Mouse (Mus musculus) gastrocnemius, postnatal 10 days (tissue): ENCODE measurements at regions not wholly inside any gene's neighbourhood (a gene's known extent, or its start where the extent isn't known, plus 50 kb on each side); places are given as distances from the start of the nearest gene placed in this dataset.

Source experiments
- DNase-seq: peaks from one replicate; pipeline ENCODE4 v3.0.0; 2021; ENCODE audit warnings: mixed read lengths

- DNase-seq: no peak
Observed at GRCm38 (mm10) chr8:6813816-6814215, 1708.7 kb upstream of the Slc10a2 start.

DNA sequence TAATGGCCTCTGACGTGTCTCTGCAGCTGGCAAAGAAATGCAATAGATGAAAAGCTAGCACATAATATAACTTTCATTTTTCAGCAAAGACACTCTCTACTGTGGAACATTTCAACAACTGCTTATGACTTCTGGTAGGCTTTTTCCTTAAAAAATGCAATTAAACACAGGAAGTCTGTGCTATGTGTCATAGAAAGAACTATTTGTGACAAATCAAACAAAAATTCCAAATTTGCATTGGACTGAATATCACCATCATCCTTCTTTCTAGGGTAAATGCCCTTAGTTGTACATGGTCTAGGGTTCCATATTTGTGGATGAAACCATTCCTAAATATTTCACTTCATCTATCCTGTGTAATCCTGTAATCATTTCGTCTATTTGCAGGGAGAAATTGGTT is 1702.0 kb upstream of the Slc10a2 start:
- DNase-seq: no peak

- no peak for DNase-seq
Observed at GRCm38 (mm10) chr8:6803199-6803598, 1698.0 kb upstream of the Slc10a2 start.

- DNase-seq: no peak
Observed at GRCm38 (mm10) chr8:6801076-6801475, 1695.9 kb upstream of the Slc10a2 start.

- no peak for DNase-seq
Observed at GRCm38 (mm10) chr8:6789096-6789495, 1683.9 kb upstream of the Slc10a2 start.

- DNase-seq: no peak
Observed at GRCm38 (mm10) chr8:6780983-6781382, 1675.8 kb upstream of the Slc10a2 start.

- DNase-seq: no peak
Observed at GRCm38 (mm10) chr8:6775103-6775502, 1670.0 kb upstream of the Slc10a2 start.

- DNase-seq: no peak
Observed at GRCm38 (mm10) chr8:6729571-6729970, 1624.4 kb upstream of the Slc10a2 start.

GRCm38 (mm10) chr8:6708886-6709449 is 1603.8 kb upstream of the Slc10a2 start:
- no peak for DNase-seq

- DNase-seq: no peak
Observed at GRCm38 (mm10) chr8:6688595-6688994, 1583.4 kb upstream of the Slc10a2 start.

DNA sequence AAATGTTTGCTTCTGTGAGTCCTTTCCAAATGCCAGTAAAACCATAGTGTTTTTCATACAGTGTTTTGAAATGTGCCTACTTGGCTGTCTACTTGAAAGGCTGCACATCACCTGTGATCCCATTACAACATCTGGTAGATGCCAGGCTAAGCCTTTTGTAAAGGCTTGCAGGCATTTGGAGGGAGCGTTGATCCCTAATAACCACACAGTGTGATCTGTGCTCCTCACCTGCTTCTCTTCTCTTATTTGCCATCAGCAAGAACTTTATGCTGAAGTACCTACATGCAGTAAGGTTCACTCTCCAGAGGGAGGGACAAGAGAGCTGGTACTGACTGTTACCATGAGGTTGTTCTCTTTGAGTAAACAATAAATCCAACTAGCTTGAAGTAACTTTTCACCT is 1553.7 kb upstream of the Slc10a2 start:
- no peak for DNase-seq

- DNase-seq: no peak
Observed at GRCm38 (mm10) chr8:6657451-6657990, 1552.4 kb upstream of the Slc10a2 start.

DNA sequence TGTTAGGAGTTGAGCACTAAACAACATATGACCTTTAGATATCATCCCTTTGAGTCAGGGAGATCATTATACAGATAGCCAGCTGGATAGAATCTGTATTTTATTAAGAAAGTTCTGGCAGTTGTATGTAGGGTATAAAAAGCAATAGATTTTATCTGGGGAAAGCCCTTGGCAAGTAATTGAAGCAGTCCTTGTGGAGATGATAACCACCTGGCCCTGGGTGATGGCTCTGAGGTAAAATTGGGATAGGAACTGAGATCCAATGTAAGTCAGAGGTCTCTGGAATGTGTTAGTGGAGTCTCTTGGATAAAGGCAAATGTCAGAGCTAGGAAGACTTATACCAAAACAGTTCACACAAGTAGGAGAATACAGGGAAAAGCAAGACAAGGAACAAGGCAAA is 1547.0 kb upstream of the Slc10a2 start:
- DNase-seq: no peak

- DNase-seq: no peak
Observed at GRCm38 (mm10) chr8:6648083-6648482, 1542.9 kb upstream of the Slc10a2 start.

GRCm38 (mm10) chr8:6645287-6645957 is 1540.3 kb upstream of the Slc10a2 start:
- no peak for DNase-seq

GRCm38 (mm10) chr8:6644396-6644795 is 1539.2 kb upstream of the Slc10a2 start:
- DNase-seq: no peak

- no peak for DNase-seq
Observed at GRCm38 (mm10) chr8:6627009-6627557, 1521.9 kb upstream of the Slc10a2 start.

GRCm38 (mm10) chr8:6608891-6609290 is 1503.7 kb upstream of the Slc10a2 start:
- no peak for DNase-seq

- no peak for DNase-seq
Observed at GRCm38 (mm10) chr8:6606854-6607535, 1501.8 kb upstream of the Slc10a2 start.

- DNase-seq: no peak
Observed at GRCm38 (mm10) chr8:6604232-6604804, 1499.2 kb upstream of the Slc10a2 start.

DNA sequence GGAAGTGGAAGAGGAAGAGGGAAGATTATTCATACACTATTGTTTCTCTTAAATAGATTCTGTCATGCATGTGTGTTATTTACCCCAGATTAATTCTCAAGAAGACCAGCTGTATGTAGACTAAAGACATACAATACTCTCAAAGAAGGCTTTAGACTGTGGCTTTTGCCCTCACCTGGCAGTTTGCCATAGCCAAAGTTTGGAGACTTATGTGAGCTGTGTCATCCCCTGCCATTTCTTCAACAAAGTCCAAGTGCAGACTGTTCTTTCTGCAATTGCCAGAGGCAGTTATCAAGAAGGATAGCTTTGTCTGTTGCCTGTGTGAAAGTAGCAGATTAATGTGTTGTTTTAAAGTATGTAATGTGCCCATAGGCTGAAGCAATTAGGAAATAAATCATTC is 1485.0 kb upstream of the Slc10a2 start:
- no peak for DNase-seq

DNA sequence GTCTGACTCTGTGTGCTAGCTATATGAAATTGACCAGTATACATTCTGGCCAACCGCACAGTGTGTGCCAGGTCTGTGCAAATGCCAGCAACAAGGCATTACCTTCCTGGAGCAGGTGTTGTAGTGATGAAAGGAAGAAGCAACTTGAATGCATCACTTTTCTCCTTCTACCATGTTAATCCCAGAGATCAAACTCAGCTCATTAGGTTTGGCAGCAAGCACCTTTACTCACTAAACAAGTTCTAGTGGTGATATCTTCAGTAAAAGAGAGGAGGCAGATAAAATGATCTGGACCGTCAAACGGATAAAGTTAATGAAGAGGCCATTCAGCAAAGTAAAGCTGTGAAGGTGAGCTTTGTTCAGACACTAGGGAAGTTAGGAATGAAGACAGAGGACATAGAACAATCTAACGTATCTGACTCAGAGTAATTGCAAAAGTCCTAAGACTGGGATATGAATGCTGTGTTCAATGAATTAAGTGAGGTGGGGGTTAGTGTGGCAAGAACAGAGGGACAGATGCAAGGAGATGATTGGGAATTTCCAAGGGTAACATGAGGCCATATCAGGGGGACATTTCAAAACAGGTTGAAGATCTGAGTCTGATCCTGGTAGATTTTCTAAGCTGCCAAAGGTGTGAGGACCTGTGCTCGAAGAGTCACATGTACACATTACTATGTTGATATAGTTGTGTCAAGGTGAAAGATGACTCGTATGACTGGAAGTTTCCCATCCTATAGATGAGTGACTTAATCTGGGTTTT is 1478.4 kb upstream of the Slc10a2 start:
- DNase-seq: no peak
